Mouse (Mus musculus) heart, embryonic 14.5 days (tissue): ENCODE results near the gene Gm21985. TPM values are rescaled to one million over a fixed set of nuclear protein-coding genes. Genes with fewer than 3 reads are reported as not detected.
"Not testable (repeated sequence)": the region's sequence is repeated elsewhere in the genome, so short reads cannot be mapped to it uniquely, and the experiment has no call there.

ENCODE experiments used
- ATAC-seq: fragments of 200-750 bp; cut with Nextera tagmentation; 2 replicates; pipeline ENCODE4 v1.8.0; 2017; ENCODE audit warnings: low read depth, moderate TSS enrichment; ENCODE audit not compliant: insufficient number of reproducible peaks, insufficient read depth, low FRiP score
- H3K27ac ChIP-seq, 2 experiments: fragments of 200-500 bp in 1 of 2; fragments of 300-500 bp in 1 of 2; sonication (generic) in 1 of 2; replicated peaks in 1 of 2; 2 replicates each; pipeline ENCODE4 v1.5.1; 2012 to 2014; ENCODE audit warnings: low read depth in 2 of 2, low read length in 2 of 2, control low read depth in 1 of 2, mild to moderate bottlenecking in 1 of 2, mixed read lengths in 1 of 2; ENCODE audit not compliant: control insufficient read depth in 1 of 2, insufficient read depth in 1 of 2
- H3K27me3 ChIP-seq: fragments of 300-500 bp; sonication (generic); 2 replicates; pipeline ENCODE4 v1.6.1; 2014; ENCODE audit warnings: mild to moderate bottlenecking, low read length, control low read depth; ENCODE audit not compliant: control insufficient read depth, insufficient read depth
- H3K36me3 ChIP-seq: fragments of 300-500 bp; sonication (generic); 2 replicates; pipeline ENCODE4 v1.6.1; 2014; ENCODE audit warnings: mild to moderate bottlenecking, control low read depth, low read length, mixed read lengths; ENCODE audit not compliant: control insufficient read depth, insufficient read depth
- H3K4me1 ChIP-seq, 2 experiments: fragments of 200-500 bp in 1 of 2; fragments of 300-500 bp in 1 of 2; sonication (generic) in 1 of 2; 2 replicates each; pipeline ENCODE4 v1.6.1; 2012 to 2014; ENCODE audit warnings: low read length in 2 of 2, control low read depth in 1 of 2, mixed read lengths in 1 of 2; ENCODE audit not compliant: control insufficient read depth in 2 of 2, insufficient read depth in 2 of 2
- H3K4me2 ChIP-seq: fragments of 300-500 bp; sonication (generic); 2 replicates; pipeline ENCODE4 v1.6.1; 2014; ENCODE audit warnings: mild to moderate bottlenecking, low read length
- H3K4me3 ChIP-seq, 2 experiments: fragments of 200-500 bp in 1 of 2; fragments of 300-500 bp in 1 of 2; sonication (generic) in 1 of 2; 2 replicates each; pipeline ENCODE4 v1.5.1; 2012 to 2014; ENCODE audit warnings: low read length in 2 of 2, mild to moderate bottlenecking in 2 of 2, control low read depth in 1 of 2, low read depth in 1 of 2, moderate library complexity in 1 of 2; ENCODE audit not compliant: control insufficient read depth in 1 of 2, insufficient read depth in 1 of 2
- H3K9ac ChIP-seq: fragments of 300-500 bp; sonication (generic); 2 replicates; pipeline ENCODE4 v1.6.1; 2014; ENCODE audit warnings: mild to moderate bottlenecking, low read length
- H3K9me3 ChIP-seq: fragments of 300-500 bp; sonication (generic); 2 replicates; pipeline ENCODE4 v1.6.1; 2016; ENCODE audit warnings: low read length, control low read depth; ENCODE audit not compliant: control insufficient read depth
- WGBS: fragments of 180-500 bp; shearing (Covaris S2); extraction: QIAGEN DNeasy Blood & Tissue Kit; methylation state at CpG from one replicate; pipeline ENCODE4 v1.1.7; 2014; 5-methylcytosine and 5-hydroxymethylcytosine counted together
- polyA plus RNA-seq: library from polyadenylated mRNA; unstranded; fragments of >200 nt; fragmentation: Nextera tagmentation; extraction: Ambion mirVana; gene quantifications from 2 replicates; pipeline ENCODE4 v1.2.1, GENCODE M21; 2014

Gene Gm21985
- polyA plus RNA-seq, 1 experiment from 2014 or later: not detected

GRCm38 (mm10) chr2:112396649-112397048 is 130.5 kb downstream of the Gm21985 start:
- H3K4me3 ChIP-seq: no peak overlapping the region
- H3K27me3 ChIP-seq: no peaks in the 10 kb centered on the region
- no peak overlapping the region for H3K4me2 ChIP-seq
- peaks cover 0 to 12% of the 10 kb centered on the region in 2 experiments; a peak in 2 of 4 replicates for H3K4me1 ChIP-seq
- H3K9me3 ChIP-seq: no peaks in the 10 kb centered on the region
- 34% methylated on average over 1 of the region's 1 CpGs for WGBS
- H3K9ac ChIP-seq: no peak overlapping the region
- no peak for ATAC-seq
- no peaks in the 10 kb centered on the region for H3K36me3 ChIP-seq
- no peak overlapping the region for H3K27ac ChIP-seq

GRCm38 (mm10) chr2:112407030-112407429 is 140.9 kb downstream of the Gm21985 start:
- WGBS: 82% methylated on average over 3 of the region's 3 CpGs
- H3K4me3 ChIP-seq: no peak overlapping the region
- H3K9ac ChIP-seq: no peak overlapping the region
- peaks cover 56% of the 10 kb centered on the region for H3K36me3 ChIP-seq
- H3K27me3 ChIP-seq: no peaks in the 10 kb centered on the region
- ATAC-seq: no peak
- H3K4me2 ChIP-seq: no peak overlapping the region
- H3K9me3 ChIP-seq: no peaks in the 10 kb centered on the region
- H3K27ac ChIP-seq: no peak overlapping the region
- no peaks in the 10 kb centered on the region for H3K4me1 ChIP-seq

- Histone ChIP-seq H3K9ac (no peak overlapping the region), H3K27me3 (no peaks in the 10 kb centered on the region), H3K27ac (no peak overlapping the region), H3K4me1 (no peaks in the 10 kb centered on the region), H3K9me3 (no peaks in the 10 kb centered on the region), H3K36me3 (no peaks in the 10 kb centered on the region), H3K4me3 (no peak overlapping the region), H3K4me2 (no peak overlapping the region)
- ATAC-seq: no peak
- 66% methylated on average over 3 of the region's 3 CpGs for WGBS
Measured at GRCm38 (mm10) chr2:112425308-112425707, 159.2 kb downstream of the Gm21985 start.

GRCm38 (mm10) chr2:112428534-112428933 is 162.4 kb downstream of the Gm21985 start:
- H3K27me3 ChIP-seq, H3K9me3 ChIP-seq: not testable (repeated sequence)
- 81% methylated on average over 3 of the region's 3 CpGs for WGBS

GRCm38 (mm10) chr2:112429665-112430064 is 163.6 kb downstream of the Gm21985 start:
- no peaks in the 10 kb centered on the region for H3K36me3 ChIP-seq
- no peak overlapping the region for H3K9ac ChIP-seq
- H3K27me3 ChIP-seq: no peaks in the 10 kb centered on the region
- no peak overlapping the region for H3K4me2 ChIP-seq
- 84% methylated on average over 4 of the region's 4 CpGs for WGBS
- H3K4me1 ChIP-seq: no peaks in the 10 kb centered on the region
- H3K27ac ChIP-seq: no peak overlapping the region
- no peak for ATAC-seq
- no peak overlapping the region for H3K4me3 ChIP-seq
- H3K9me3 ChIP-seq: no peaks in the 10 kb centered on the region

More at GRCm38 (mm10) chr2:112428534-112428933, 162.4 kb downstream of the Gm21985 start:
- not testable (repeated sequence) for H3K27ac ChIP-seq, H3K36me3 ChIP-seq, H3K4me3 ChIP-seq, H3K4me1 ChIP-seq, ATAC-seq, H3K9ac ChIP-seq, H3K4me2 ChIP-seq

- H3K27me3 ChIP-seq: no peaks in the 10 kb centered on the region
- 49% methylated on average over 5 of the region's 5 CpGs for whole genome bisulfite sequencing
- no peak overlapping the region for H3K4me2 ChIP-seq
- H3K27ac ChIP-seq: no peak overlapping the region
- no peaks in the 10 kb centered on the region for H3K36me3 ChIP-seq
- no peak overlapping the region for H3K9ac ChIP-seq
- ATAC-seq: no peak
- H3K9me3 ChIP-seq: no peaks in the 10 kb centered on the region
- H3K4me3 ChIP-seq: no peak overlapping the region
- no peaks in the 10 kb centered on the region for H3K4me1 ChIP-seq
Measured at GRCm38 (mm10) chr2:112430403-112430802, 164.3 kb downstream of the Gm21985 start.

GRCm38 (mm10) chr2:112432523-112432922 is 166.4 kb downstream of the Gm21985 start:
- Histone ChIP-seq H3K4me3 (no peak overlapping the region), H3K36me3 (no peaks in the 10 kb centered on the region), H3K4me2 (no peak overlapping the region), H3K4me1 (no peaks in the 10 kb centered on the region), H3K27ac (no peak overlapping the region), H3K9ac (no peak overlapping the region), H3K27me3 (no peaks in the 10 kb centered on the region), H3K9me3 (no peaks in the 10 kb centered on the region)
- ATAC-seq: no peak
- WGBS: 81% methylated on average over 2 of the region's 2 CpGs

- H3K4me3 ChIP-seq: no peak overlapping the region
- no peak overlapping the region for H3K27ac ChIP-seq
- no peaks in the 10 kb centered on the region for H3K36me3 ChIP-seq
- no peaks in the 10 kb centered on the region for H3K4me1 ChIP-seq
- no peak overlapping the region for H3K9ac ChIP-seq
- H3K4me2 ChIP-seq: no peak overlapping the region
- no peaks in the 10 kb centered on the region for H3K27me3 ChIP-seq
- no peaks in the 10 kb centered on the region for H3K9me3 ChIP-seq
- ATAC-seq: no peak
- 62% methylated on average over 2 of the region's 2 CpGs for WGBS
Measured at GRCm38 (mm10) chr2:112433359-112433758, 167.2 kb downstream of the Gm21985 start.
